Mouse (Mus musculus) midbrain, postnatal 0 days (tissue): ENCODE results near the gene Olfr649. TPM values are rescaled to one million over a fixed set of nuclear protein-coding genes. Genes with fewer than 3 reads are reported as not detected.
A peak's percentile ranks its signal among the peaks of the same experiment; 100 is the strongest.

ENCODE experiments used
- ATAC-seq: fragments of 200-750 bp; cut with Nextera tagmentation; 2 replicates; pipeline ENCODE4 v1.8.0; 2017; ENCODE audit warnings: moderate number of reproducible peaks, mild to moderate bottlenecking, moderate TSS enrichment, moderate library complexity; ENCODE audit not compliant: low FRiP score
- DNase-seq: peaks from one replicate; pipeline ENCODE4 v3.0.0-alpha.2; 2015; ENCODE audit warnings: low spot score
- H3K27ac ChIP-seq: fragments of 300-500 bp; sonication (generic); 2 replicates; pipeline ENCODE4 v1.5.1; 2014; ENCODE audit warnings: low read depth, mild to moderate bottlenecking, low read length, mixed read lengths
- H3K27me3 ChIP-seq: fragments of 300-500 bp; sonication (generic); 2 replicates; pipeline ENCODE4 v1.6.1; 2014; ENCODE audit warnings: low read length, control low read depth, mixed read lengths; ENCODE audit not compliant: insufficient read depth
- H3K36me3 ChIP-seq: fragments of 300-500 bp; sonication (generic); 2 replicates; pipeline ENCODE4 v1.6.1; 2014; ENCODE audit warnings: low read length, control low read depth, mixed read lengths; ENCODE audit not compliant: insufficient read depth
- H3K4me1 ChIP-seq: fragments of 300-500 bp; sonication (generic); 2 replicates; pipeline ENCODE4 v1.6.1; 2014; ENCODE audit warnings: mild to moderate bottlenecking, control low read depth, antibody characterized with exemption, low read length, mixed read lengths; ENCODE audit not compliant: insufficient read depth
- H3K4me2 ChIP-seq: fragments of 300-500 bp; sonication (generic); 2 replicates; pipeline ENCODE4 v1.6.1; 2014; ENCODE audit warnings: low read depth, mild to moderate bottlenecking, low read length, mixed read lengths; ENCODE audit not compliant: poor library complexity, severe bottlenecking
- H3K4me3 ChIP-seq: fragments of 300-500 bp; sonication (generic); 2 replicates; pipeline ENCODE4 v1.5.1; 2014; ENCODE audit warnings: low read depth, mild to moderate bottlenecking, low read length, moderate library complexity
- H3K9ac ChIP-seq: fragments of 300-500 bp; sonication (generic); replicated peaks from 2 replicates; pipeline ENCODE4 v1.6.1; 2014; ENCODE audit warnings: mild to moderate bottlenecking, low read length, moderate library complexity, mixed read lengths; ENCODE audit not compliant: poor library complexity, severe bottlenecking
- H3K9me3 ChIP-seq: fragments of 300-500 bp; sonication (generic); 2 replicates; pipeline ENCODE4 v1.6.1; 2016; ENCODE audit warnings: low read length, control low read depth
- CTCF ChIP-seq: IDR thresholded peaks from 2 replicates; pipeline ENCODE4 v1.5.1; 2016; ENCODE audit warnings: antibody characterized with exemption, mild to moderate bottlenecking
- WGBS: fragments of 180-500 bp; shearing (Covaris S2); extraction: QIAGEN DNeasy Blood & Tissue Kit; methylation state at CpG from one replicate; pipeline ENCODE4 v1.1.7; 2014; 5-methylcytosine and 5-hydroxymethylcytosine counted together
- polyA plus RNA-seq: library from polyadenylated mRNA; unstranded; fragments of >200 nt; fragmentation: Nextera tagmentation; extraction: Ambion mirVana; gene quantifications from 2 replicates; pipeline ENCODE4 v1.2.1, GENCODE M21; 2015
- total RNA-seq: library from RNA; depleted of rRNA; stranded (reverse); fragments of >200 nt; gene quantifications from 2 replicates; pipeline ENCODE4 v1.2.3, GENCODE M21; 2014; rRNA removed

The Olfr649 gene
- total RNA-seq (not detected in 2 replicates), polyA plus RNA-seq (not detected in 2 replicates)

GRCm38 (mm10) chr7:104195885-104196284 lies at the start of gene Olfr649:
Gene Olfr649 (minus strand): TSS chr7:104195985.
- Histone ChIP-seq H3K4me2 (no peak within 1 kb of the TSS), H3K9me3 (no peaks in the 10 kb centered on the region), H3K4me1 (no peaks in the 10 kb centered on the region), H3K9ac (no peak within 1 kb of the TSS), H3K36me3 (no peaks in the 10 kb centered on the region), H3K4me3 (no peak within 1 kb of the TSS), H3K27me3 (no peaks in the 10 kb centered on the region), H3K27ac (no peak within 1 kb of the TSS)
- TF ChIP-seq CTCF: no peak
- DNase-seq (no peak), ATAC-seq (no peak)
- 83% methylated on average over 6 of the region's 6 CpGs for WGBS

- 10% methylated on average over 13 of the region's 13 CpGs for WGBS
- H3K4me3 ChIP-seq: peak within 1 kb of the TSS; percentile 29
- peak; percentile 60; the same call in 1 of the 2 replicates for ATAC-seq
- H3K9me3 ChIP-seq: no peaks in the 10 kb centered on the region
- H3K4me1 ChIP-seq: no peaks in the 10 kb centered on the region
- no peaks in the 10 kb centered on the region for H3K36me3 ChIP-seq
- DNase-seq: peak; percentile 69
- no peak within 1 kb of the TSS for H3K27ac ChIP-seq
- H3K4me2 ChIP-seq: peak within 1 kb of the TSS; percentile 41
- no peaks in the 10 kb centered on the region for H3K27me3 ChIP-seq
- TF ChIP-seq CTCF: peak; percentile 77
- H3K9ac ChIP-seq: peak within 1 kb of the TSS; percentile 36; the same call in 1 of the 2 replicates
Measured at GRCm38 (mm10) chr7:104244287-104245181, 48.7 kb upstream of the Olfr649 start, which contains the start of gene Trim34a. Gene Trim34a (plus strand): TSS chr7:104244457.

GRCm38 (mm10) chr7:104243616-104244015 lies 47.8 kb upstream of the Olfr649 start:
- Histone ChIP-seq H3K27me3 (no peaks in the 10 kb centered on the region), H3K4me3 (no peak overlapping the region), H3K9me3 (no peaks in the 10 kb centered on the region), H3K4me1 (no peaks in the 10 kb centered on the region), H3K27ac (no peak overlapping the region), H3K36me3 (no peaks in the 10 kb centered on the region), H3K4me2 (no peak overlapping the region), H3K9ac (no peak overlapping the region)
- ATAC-seq (no peak), DNase-seq (no peak)
- 59% methylated on average over 1 of the region's 1 CpGs for WGBS
- no peak for TF ChIP-seq CTCF

DNA sequence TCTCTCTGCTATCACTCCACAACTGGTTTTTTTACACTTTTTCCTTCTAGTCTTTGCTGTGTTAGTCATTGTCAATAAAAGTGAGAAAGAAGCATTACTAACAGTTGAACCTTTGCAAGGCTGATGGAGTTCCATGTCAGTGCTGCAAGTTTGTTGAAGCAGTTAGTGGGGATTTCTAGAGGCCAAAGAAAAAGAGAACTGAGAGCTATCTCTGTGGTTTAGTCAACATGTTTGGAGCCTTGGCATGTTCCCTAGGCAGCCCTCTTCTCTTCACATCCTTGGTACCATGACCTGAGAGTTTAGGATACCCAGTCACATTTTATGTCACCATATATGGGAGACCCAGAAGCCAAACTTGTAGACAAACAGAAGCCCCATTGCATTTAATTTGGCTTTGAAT lies 45.1 kb upstream of the Olfr649 start:
- no peak for TF ChIP-seq CTCF
- Histone ChIP-seq H3K4me2 (no peak overlapping the region), H3K4me1 (no peaks in the 10 kb centered on the region), H3K27ac (no peak overlapping the region), H3K36me3 (no peaks in the 10 kb centered on the region), H3K9ac (no peak overlapping the region), H3K4me3 (no peak overlapping the region), H3K27me3 (no peaks in the 10 kb centered on the region), H3K9me3 (no peaks in the 10 kb centered on the region)
- ATAC-seq: no peak
- no peak for DNase-seq

DNA sequence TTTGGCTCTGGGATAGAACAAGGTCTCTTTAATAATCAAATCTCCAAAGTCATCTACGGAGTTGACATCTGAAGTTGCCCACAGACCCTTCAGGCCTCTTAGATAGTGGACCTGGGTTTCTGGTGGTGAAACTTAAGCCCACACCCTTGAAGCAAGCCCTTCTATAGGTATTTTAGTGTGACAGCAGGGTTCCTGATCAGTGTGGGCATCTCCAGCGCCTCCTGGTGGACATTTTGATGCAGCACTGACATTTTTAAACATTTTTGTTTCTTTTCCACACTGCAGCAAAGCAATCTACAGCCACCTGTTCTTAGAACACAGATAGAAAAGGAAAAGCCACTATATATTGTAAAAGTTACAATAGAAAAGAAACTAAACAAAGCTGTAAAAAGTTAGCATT lies 35.4 kb upstream of the Olfr649 start:
- Histone ChIP-seq H3K27ac (no peak overlapping the region), H3K9ac (no peak overlapping the region), H3K4me3 (no peak overlapping the region), H3K9me3 (no peaks in the 10 kb centered on the region), H3K27me3 (no peaks in the 10 kb centered on the region), H3K4me2 (no peak overlapping the region), H3K36me3 (no peaks in the 10 kb centered on the region), H3K4me1 (no peaks in the 10 kb centered on the region)
- DNase-seq (peak; percentile 1), ATAC-seq (no peak)
- peak; percentile 69 for TF ChIP-seq CTCF
- WGBS: 34% methylated on average over 2 of the region's 2 CpGs
